Mouse (Mus musculus) kidney, embryonic 14.5 days (tissue): ENCODE data around the gene Aoah. TPM values are rescaled to one million over a fixed set of nuclear protein-coding genes. Genes with fewer than 3 reads are reported as not detected.

Experiments
- ATAC-seq: fragments of 200-750 bp; cut with Nextera tagmentation; 2 replicates; pipeline ENCODE4 v1.8.0; 2017; ENCODE audit warnings: moderate number of reproducible peaks, mild to moderate bottlenecking, moderate TSS enrichment, moderate library complexity; ENCODE audit not compliant: low FRiP score, low TSS enrichment
- H3K27ac ChIP-seq: fragments of 300-500 bp; sonication (generic); 2 replicates; pipeline ENCODE4 v1.5.1; 2014; ENCODE audit warnings: low read depth, mild to moderate bottlenecking, low read length, moderate library complexity, mixed read lengths
- H3K27me3 ChIP-seq: fragments of 300-500 bp; sonication (generic); 2 replicates; pipeline ENCODE4 v1.6.1; 2014; ENCODE audit warnings: mild to moderate bottlenecking, low read length; ENCODE audit not compliant: control insufficient read depth, insufficient read depth
- H3K36me3 ChIP-seq: fragments of 300-500 bp; sonication (generic); 2 replicates; pipeline ENCODE4 v1.6.1; 2014; ENCODE audit warnings: low read length, mixed read lengths; ENCODE audit not compliant: control insufficient read depth, insufficient read depth
- H3K4me1 ChIP-seq: fragments of 300-500 bp; sonication (generic); 2 replicates; pipeline ENCODE4 v1.6.1; 2014; ENCODE audit warnings: low read length, mixed read lengths; ENCODE audit not compliant: control insufficient read depth, insufficient read depth
- H3K4me2 ChIP-seq: fragments of 300-500 bp; sonication (generic); replicated peaks from 2 replicates; pipeline ENCODE4 v1.6.1; 2014; ENCODE audit warnings: low read depth, mild to moderate bottlenecking, low read length
- H3K4me3 ChIP-seq: fragments of 300-500 bp; sonication (generic); 2 replicates; pipeline ENCODE4 v1.5.1; 2014; ENCODE audit warnings: mild to moderate bottlenecking, low read length
- H3K9ac ChIP-seq: fragments of 300-500 bp; sonication (generic); 2 replicates; pipeline ENCODE4 v1.6.1; 2014; ENCODE audit warnings: low read depth, mild to moderate bottlenecking, low read length, moderate library complexity
- H3K9me3 ChIP-seq: fragments of 300-500 bp; sonication (generic); 2 replicates; pipeline ENCODE4 v1.6.1; 2016; ENCODE audit warnings: low read length; ENCODE audit not compliant: control insufficient read depth
- WGBS: fragments of 180-500 bp; shearing (Covaris S2); extraction: QIAGEN DNeasy Blood & Tissue Kit; methylation state at CpG from one replicate; pipeline ENCODE4 v1.1.7; 2014; 5-methylcytosine and 5-hydroxymethylcytosine counted together
- polyA plus RNA-seq: library from polyadenylated mRNA; unstranded; fragments of >200 nt; fragmentation: Nextera tagmentation; extraction: Ambion mirVana; gene quantifications from 2 replicates; pipeline ENCODE4 v1.2.1, GENCODE M21; 2014

The Aoah gene
- polyA plus RNA-seq, 1 experiment from 2014 or later, result 0.95 TPM

DNA sequence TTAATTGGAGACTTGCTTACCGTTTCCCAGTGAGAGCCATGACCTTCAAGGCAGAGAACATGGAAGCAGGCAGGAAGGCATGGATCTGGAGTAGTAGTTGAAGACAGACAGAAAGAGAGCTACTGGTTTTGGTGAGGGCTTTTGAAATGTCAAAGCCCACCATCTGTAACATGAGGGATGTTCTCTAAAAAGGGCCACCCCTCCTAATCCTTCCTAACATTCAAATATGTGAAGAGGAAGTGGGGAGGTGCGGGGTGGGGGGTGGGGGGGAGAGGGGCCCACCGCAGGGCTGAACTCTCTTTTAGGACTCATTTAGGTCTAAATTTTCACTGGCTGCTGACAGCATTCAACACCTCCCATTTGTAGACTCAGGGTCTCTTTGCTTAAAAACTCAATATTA is 5.9 kb downstream of the Aoah start:
- WGBS, result 72% methylated on average over 3 of the region's 3 CpGs
- Histone ChIP-seq H3K4me2 (no peak overlapping the region), H3K27ac (no peak overlapping the region), H3K9ac (no peak overlapping the region), H3K9me3 (no peaks in the 10 kb centered on the region), H3K4me1 (no peaks in the 10 kb centered on the region), H3K27me3 (no peaks in the 10 kb centered on the region), H3K36me3 (no peaks in the 10 kb centered on the region), H3K4me3 (no peak overlapping the region)
- no peak for ATAC-seq

GRCm38 (mm10) chr13:20800569-20800968 is 6.7 kb downstream of the Aoah start:
- WGBS, result 49% methylated on average over 3 of the region's 3 CpGs
- Histone ChIP-seq H3K27me3 (no peaks in the 10 kb centered on the region), H3K4me1 (no peaks in the 10 kb centered on the region), H3K27ac (no peak overlapping the region), H3K4me2 (no peak overlapping the region), H3K9ac (no peak overlapping the region), H3K9me3 (no peaks in the 10 kb centered on the region), H3K36me3 (no peaks in the 10 kb centered on the region), H3K4me3 (no peak overlapping the region)
- ATAC-seq, result peak; percentile 81; the same call in 1 of the 2 replicates

DNA sequence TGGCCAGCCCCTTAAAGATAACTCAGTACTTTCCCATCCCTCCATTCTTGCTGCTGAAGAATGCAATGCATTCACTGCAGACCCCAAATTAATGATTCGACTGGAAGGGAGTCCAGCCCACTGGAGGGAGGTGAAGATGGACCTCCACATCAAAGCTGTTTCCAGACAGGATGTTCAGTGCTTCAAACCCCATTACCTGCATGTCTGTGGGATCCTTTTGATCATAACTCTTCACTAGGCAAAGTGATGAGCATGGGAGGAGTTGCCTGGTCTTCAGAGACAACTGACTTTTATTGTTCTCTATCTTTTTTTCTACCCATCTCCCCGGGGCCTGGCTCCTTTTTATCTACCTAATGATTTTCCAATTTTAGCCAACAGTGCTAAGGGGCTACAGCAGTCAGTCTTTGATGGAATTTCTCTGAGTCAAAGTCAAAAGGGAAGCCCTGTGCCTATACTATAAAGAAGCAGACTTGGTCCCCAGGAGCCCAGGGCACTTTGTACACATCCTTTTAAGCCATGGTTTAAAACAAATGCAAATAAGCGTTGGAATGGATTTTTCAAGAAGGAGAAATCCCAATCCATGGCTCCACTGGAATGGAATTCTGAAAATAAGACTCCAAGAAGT is 18.0 kb downstream of the Aoah start:
- WGBS, result 66% methylated on average over 3 of the region's 3 CpGs
- Histone ChIP-seq H3K27ac (no peak overlapping the region), H3K9me3 (no peaks in the 10 kb centered on the region), H3K36me3 (no peaks in the 10 kb centered on the region), H3K4me1 (no peaks in the 10 kb centered on the region), H3K9ac (no peak overlapping the region), H3K27me3 (no peaks in the 10 kb centered on the region), H3K4me3 (no peak overlapping the region), H3K4me2 (no peak overlapping the region)
- ATAC-seq, result no peak

- Histone ChIP-seq H3K9ac (no peak overlapping the region), H3K4me1 (no peaks in the 10 kb centered on the region), H3K9me3 (no peaks in the 10 kb centered on the region), H3K4me3 (no peak overlapping the region), H3K36me3 (no peaks in the 10 kb centered on the region), H3K27ac (no peak overlapping the region), H3K27me3 (no peaks in the 10 kb centered on the region), H3K4me2 (no peak overlapping the region)
- 63% methylated on average over 1 of the region's 1 CpGs for whole genome bisulfite sequencing
- no peak for ATAC-seq
These were observed 22.5 kb downstream of the Aoah start for GRCm38 (mm10) chr13:20816385-20816784.

DNA sequence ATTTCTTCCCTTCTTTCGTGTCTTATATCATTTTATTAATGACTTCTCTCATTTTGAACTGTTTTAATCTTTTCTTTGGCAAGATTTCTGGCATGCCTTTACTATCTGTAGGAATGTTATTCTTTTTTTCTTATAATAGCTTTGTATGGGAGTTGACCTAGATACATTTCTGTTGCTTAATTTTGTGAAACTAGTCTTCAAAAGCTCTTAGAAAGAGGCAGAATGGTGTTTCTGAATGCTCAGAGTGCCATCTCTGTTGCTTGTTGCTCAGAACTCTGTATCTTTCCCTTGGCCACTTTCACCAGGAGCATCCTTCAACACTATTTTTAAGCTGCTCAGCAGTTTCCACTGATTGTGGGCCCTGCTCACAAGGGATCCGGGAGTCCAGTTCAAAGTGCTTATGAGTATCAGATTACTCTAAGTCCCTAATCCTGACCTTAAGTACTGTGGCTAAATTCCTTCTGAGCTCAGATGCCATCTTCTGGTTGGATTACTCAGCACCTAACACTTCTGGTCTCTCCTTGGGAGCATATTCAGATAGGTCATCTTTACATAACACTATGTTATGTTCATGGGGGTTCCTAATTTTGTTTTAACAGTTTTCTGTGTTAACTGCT is 26.9 kb downstream of the Aoah start:
- Histone ChIP-seq H3K27me3 (no peaks in the 10 kb centered on the region), H3K36me3 (no peaks in the 10 kb centered on the region), H3K4me3 (no peak overlapping the region), H3K4me1 (no peaks in the 10 kb centered on the region), H3K9me3 (no peaks in the 10 kb centered on the region), H3K27ac (no peak overlapping the region), H3K4me2 (no peak overlapping the region), H3K9ac (no peak overlapping the region)
- ATAC-seq, result no peak
- WGBS, result 45% methylated on average over 2 of the region's 2 CpGs

GRCm38 (mm10) chr13:20828728-20829127 is 34.8 kb downstream of the Aoah start:
- Histone ChIP-seq H3K4me1 (no peaks in the 10 kb centered on the region), H3K36me3 (no peaks in the 10 kb centered on the region), H3K27ac (no peak overlapping the region), H3K27me3 (no peaks in the 10 kb centered on the region), H3K4me3 (no peak overlapping the region), H3K9ac (no peak overlapping the region), H3K9me3 (no peaks in the 10 kb centered on the region), H3K4me2 (no peak overlapping the region)
- WGBS, result 84% methylated on average over 2 of the region's 2 CpGs
- no peak for ATAC-seq

- H3K27ac ChIP-seq, result no peak overlapping the region
- 94% methylated on average over 9 of the region's 9 CpGs for WGBS
- ATAC-seq, result no peak
- H3K9ac ChIP-seq, result no peak overlapping the region
- no peaks in the 10 kb centered on the region for H3K36me3 ChIP-seq
- no peaks in the 10 kb centered on the region for H3K4me1 ChIP-seq
- no peak overlapping the region for H3K4me3 ChIP-seq
- no peaks in the 10 kb centered on the region for H3K9me3 ChIP-seq
- H3K27me3 ChIP-seq, result no peaks in the 10 kb centered on the region
- H3K4me2 ChIP-seq, result no peak overlapping the region
These were observed 35.4 kb downstream of the Aoah start for GRCm38 (mm10) chr13:20829181-20829900.

GRCm38 (mm10) chr13:20855893-20856292 is 62.0 kb downstream of the Aoah start:
- H3K4me3 ChIP-seq, result no peak overlapping the region
- 54% methylated on average over 3 of the region's 3 CpGs for WGBS

GRCm38 (mm10) chr13:20899372-20899771 is 105.5 kb downstream of the Aoah start:
- no peak overlapping the region for H3K27ac ChIP-seq
- ATAC-seq, result no peak
- H3K9me3 ChIP-seq, result no peaks in the 10 kb centered on the region
- no peak overlapping the region for H3K9ac ChIP-seq
- no peak overlapping the region for H3K4me2 ChIP-seq
- no peaks in the 10 kb centered on the region for H3K36me3 ChIP-seq
- no peaks in the 10 kb centered on the region for H3K4me1 ChIP-seq
- H3K27me3 ChIP-seq, result no peaks in the 10 kb centered on the region
- 9% methylated on average over 1 of the region's 1 CpGs for WGBS
- no peak overlapping the region for H3K4me3 ChIP-seq

More at GRCm38 (mm10) chr13:20855893-20856292, 62.0 kb downstream of the Aoah start:
- Histone ChIP-seq H3K9me3 (no peaks in the 10 kb centered on the region), H3K36me3 (no peaks in the 10 kb centered on the region), H3K9ac (no peak overlapping the region), H3K4me2 (no peak overlapping the region), H3K4me1 (no peaks in the 10 kb centered on the region), H3K27ac (no peak overlapping the region), H3K27me3 (no peaks in the 10 kb centered on the region)
- ATAC-seq, result no peak
